Mouse (Mus musculus) megakaryocyte, embryonic 14.5 days (primary cell): ENCODE results near the gene Rexo2.

ENCODE experiments used
- FLI1 ChIP-seq: IDR thresholded peaks from 2 replicates; pipeline ENCODE4 v1.6.1; 2012; ENCODE audit warnings: low read length, inconsistent platforms, mixed read lengths
- GATA1 ChIP-seq: IDR thresholded peaks from 3 replicates; pipeline ENCODE4 v1.6.1; 2012; ENCODE audit warnings: mixed read lengths, low read length, inconsistent platforms, borderline replicate concordance

- TF ChIP-seq GATA1 (no peak), FLI1 (no peak)
These were observed 15.1 kb upstream of the Rexo2 start for GRCm38 (mm10) chr9:48495548-48495932.
